Mouse (Mus musculus): Measurements from ENCODE around the gene Actl7b. TPM values are rescaled to one million over a fixed set of nuclear protein-coding genes. Genes with fewer than 3 reads are reported as not detected.

Gene Actl7b
- total RNA-seq, 2 experiments from 2014 or later, result not detected

DNA sequence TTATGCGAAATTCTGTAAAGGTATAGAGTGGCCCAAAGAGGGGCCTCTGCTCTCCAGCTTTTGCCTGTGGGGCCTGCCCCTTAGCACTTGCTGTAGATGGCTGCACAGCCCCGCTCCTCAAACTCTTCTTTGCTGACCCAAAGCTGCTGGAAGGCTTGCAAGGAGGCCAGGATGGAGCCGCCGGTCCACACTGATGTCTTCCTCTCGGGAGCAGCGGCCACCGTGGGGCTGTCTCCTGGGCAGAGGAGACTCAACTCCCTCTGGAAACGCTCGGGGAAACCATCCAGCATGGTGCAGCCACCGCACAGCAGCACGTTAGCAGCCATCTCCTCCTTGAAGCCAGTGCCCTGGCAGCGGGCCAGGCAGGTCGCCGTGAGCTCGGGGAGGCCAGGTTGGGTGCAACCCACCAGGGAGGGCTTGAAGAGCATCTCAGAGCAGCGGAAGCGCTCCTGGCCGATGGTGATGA is 1.2 kb downstream of the Actl7b start, which contains the start of gene Gm26657:
Gene Gm26657 (plus strand): TSS at position 51 of the 466 bp plus-strand sequence.
- Histone ChIP-seq H3K27ac (no peak within 1 kb of the TSS), H3K4me3 (no peak within 1 kb of the TSS)
- intact Hi-C loops (cut with DNase I), result no loop called here
- DNase-seq (ENCODE audit: extremely low spot score in 1 of 2, low spot score in 2 of 2), result no peak
- TF ChIP-seq CTCF (IDR thresholded peaks at IDR 0.05), result no peak

DNA sequence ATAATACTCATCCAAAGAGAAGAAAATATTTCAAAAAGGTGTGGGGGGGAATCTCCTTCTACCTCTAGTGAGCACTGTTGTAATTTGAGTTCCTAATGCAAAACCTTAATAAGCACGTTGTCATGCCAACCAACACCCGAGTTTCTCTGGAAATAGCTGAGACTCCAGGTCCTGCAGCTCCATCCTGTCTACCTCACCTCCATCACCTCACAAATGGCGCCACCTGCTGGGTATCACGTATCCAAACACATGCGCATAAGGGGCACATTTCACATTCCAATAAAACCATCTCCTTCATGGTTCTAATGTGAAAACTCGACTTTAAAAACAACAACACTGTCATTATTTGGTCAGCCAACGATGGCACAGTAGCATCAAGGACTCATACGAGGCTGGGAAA is 15.4 kb downstream of the Actl7b start:
- Histone ChIP-seq H3K4me3 (no peak overlapping the region), H3K27ac (no peak overlapping the region)
- peak; percentile 41 for TF ChIP-seq CTCF (IDR thresholded peaks at IDR 0.05)
- intact Hi-C loops (cut with DNase I), result no loop called here
- no peak for DNase-seq (ENCODE audit: extremely low spot score in 1 of 2, low spot score in 2 of 2)

DNA sequence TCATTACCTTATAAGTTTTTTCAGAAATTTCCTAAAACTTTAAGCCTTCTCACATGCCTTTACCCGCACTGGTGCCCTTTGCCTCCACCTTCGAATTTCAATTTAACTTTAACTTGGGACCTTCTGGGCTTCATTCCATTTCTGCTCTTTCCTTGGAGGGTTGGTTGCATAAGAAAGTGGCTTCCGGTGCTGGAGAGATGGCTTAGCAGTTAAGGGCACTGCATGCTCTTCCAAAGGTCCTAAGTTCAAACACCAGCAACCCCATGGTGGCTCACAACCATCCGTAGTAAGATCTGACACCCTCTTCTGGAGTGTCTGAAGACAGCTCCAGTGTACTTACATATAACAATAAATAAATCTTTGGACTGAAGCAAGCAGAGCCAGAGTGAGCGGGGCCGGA is 18.0 kb downstream of the Actl7b start:
- Histone ChIP-seq H3K4me3 (no peak overlapping the region), H3K27ac (no peak overlapping the region)
- no peak for TF ChIP-seq CTCF (IDR thresholded peaks at IDR 0.05)
- intact Hi-C loops (cut with DNase I), result no loop called here
- no peak for DNase-seq (ENCODE audit: extremely low spot score in 1 of 2, low spot score in 2 of 2)

DNA sequence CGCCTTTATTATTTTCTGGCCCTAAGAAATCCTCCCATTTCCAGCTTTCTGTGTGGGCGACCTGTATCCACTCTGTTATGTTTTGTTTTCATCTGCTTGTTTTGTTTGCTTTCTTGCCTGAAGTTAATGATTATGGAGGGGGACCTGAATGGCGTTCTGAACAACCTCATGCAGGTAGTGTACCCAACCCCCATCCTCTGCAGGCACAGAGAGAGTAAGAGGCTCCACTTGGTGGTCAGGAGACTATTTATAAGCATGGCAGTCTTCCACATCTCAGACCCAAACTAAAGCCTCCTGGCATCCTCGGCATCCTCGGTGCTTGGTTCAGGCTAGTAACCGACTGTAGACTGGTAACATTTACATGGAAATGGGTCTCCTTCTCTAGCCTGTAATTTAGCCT is 18.9 kb downstream of the Actl7b start:
- no peak for DNase-seq (ENCODE audit: extremely low spot score in 1 of 2, low spot score in 2 of 2)
- Histone ChIP-seq H3K27ac (no peak overlapping the region), H3K4me3 (no peak overlapping the region)
- intact Hi-C loops (cut with DNase I), result no loop called here
- no peak for TF ChIP-seq CTCF (IDR thresholded peaks at IDR 0.05)

DNA sequence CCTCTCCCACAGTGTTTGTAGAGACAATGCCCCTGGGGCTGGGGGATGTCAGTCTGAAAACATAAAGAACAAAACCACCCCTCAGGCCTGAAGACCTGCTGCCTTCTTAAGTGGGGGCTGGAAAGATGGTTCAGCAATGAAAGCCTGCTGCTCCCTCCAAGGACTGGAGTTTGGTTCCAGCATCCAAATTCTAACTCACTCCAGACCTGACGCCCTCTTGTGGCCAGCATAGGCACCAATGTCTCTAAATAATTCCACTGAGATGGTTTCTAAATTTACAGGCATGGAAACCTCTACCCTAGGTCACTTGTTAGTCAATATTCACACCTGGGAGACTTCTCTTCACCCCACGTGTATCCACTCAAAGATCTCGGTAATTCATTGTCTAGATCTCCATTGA is 19.8 kb downstream of the Actl7b start:
- DNase-seq (ENCODE audit: extremely low spot score in 1 of 2, low spot score in 2 of 2), result no peak
- intact Hi-C loops (cut with DNase I), result no loop called here
- H3K4me3 ChIP-seq, result no peak overlapping the region
- TF ChIP-seq CTCF (IDR thresholded peaks at IDR 0.05), result peak; percentile 64
- H3K27ac ChIP-seq, result peak overlapping the region; percentile 8; the same call in 1 of the 2 replicates

DNA sequence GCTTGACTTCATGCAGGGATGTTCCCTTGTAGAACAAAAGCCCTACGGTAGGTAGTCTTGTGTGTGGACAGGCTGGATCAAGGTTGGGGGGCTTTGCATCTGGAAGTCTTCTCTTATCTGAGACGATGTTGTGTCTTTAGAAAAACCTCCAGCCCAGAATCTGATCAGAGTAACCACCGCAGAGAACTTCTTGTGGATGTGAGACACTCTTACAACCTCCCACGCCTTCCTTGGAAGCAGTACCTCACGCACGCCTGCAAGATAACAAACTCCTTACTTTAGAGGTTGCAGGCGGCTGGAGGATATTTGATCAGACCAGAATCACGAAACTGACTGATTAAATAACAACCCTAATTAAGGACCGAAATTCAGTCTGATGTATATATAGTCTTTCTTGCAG is 20.8 kb downstream of the Actl7b start:
- intact Hi-C loops (cut with DNase I), result no loop called here
- peak overlapping the region; percentile 28; the same call in 1 of the 2 replicates for H3K27ac ChIP-seq
- TF ChIP-seq CTCF (IDR thresholded peaks at IDR 0.05), result no peak
- no peak for DNase-seq (ENCODE audit: extremely low spot score in 1 of 2, low spot score in 2 of 2)
- H3K4me3 ChIP-seq, result no peak overlapping the region

DNA sequence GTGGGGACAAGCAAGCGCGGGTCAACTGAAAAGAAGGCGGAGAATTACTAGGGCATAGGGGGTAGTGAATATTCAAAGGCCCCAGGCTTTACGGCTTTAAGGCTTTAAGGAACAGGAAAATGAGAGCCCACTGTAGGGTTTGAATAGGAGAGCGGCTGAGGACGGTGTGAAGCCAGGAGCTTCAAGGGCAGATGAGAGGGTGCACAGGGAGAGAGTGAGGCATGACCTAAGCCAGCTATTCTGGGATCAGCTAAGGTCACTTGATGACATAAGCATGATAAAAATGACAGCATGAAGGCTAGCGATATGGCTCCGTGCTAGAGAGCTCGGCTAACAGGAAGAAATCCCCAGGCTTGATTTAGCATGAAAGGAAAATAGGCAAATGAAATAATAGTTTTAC is 21.8 kb downstream of the Actl7b start:
- no peak for TF ChIP-seq CTCF (IDR thresholded peaks at IDR 0.05)
- Histone ChIP-seq H3K4me3 (no peak overlapping the region), H3K27ac (no peak overlapping the region)
- intact Hi-C loops (cut with DNase I), result loop anchor here (10.0 kb wide), 1 partner anchor 1315 kb away; no protein-coding TSS in a partner anchor
- DNase-seq (ENCODE audit: extremely low spot score in 1 of 2, low spot score in 2 of 2), result no peak

DNA sequence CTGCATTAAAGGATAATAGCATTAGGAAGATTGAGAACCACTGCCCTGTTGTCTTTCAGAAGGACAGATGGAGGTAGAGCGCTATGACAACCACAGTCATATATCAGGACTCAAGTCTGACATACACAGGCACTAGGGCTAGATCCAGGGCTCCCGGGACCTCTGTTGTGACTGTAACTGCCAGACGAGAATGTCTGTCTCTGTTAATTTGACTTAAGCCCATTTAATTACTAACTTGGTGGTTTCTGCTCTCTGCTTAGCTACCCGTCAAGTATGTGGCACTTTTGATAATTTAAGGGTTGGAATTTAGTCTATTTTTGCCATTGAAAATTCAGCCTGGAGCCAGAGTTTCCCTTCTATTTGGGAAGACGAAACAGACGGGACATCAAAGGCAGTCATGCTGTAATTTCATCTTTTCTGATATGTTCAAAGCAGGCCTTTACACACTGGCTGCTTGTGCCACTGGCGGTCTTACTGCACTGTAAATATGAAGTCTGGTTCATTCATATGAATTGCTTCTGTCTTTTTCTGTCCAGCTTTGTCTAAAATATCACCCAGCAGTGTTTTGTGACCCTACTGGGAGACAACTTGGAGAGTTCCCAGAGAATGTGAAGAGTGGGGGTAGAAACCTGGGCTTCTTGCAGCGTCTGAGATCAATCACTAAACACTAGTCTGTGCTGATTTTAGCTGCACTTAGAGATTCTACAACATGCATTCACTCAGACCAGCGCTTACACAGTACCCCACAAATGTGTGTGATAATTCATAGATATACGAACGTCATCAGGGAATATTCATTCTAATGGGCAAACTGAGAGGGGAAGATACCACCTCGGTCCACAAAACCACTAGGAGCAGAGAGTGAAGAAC is 22.4 kb downstream of the Actl7b start:
- no peak overlapping the region for H3K4me3 ChIP-seq
- intact Hi-C loops (cut with DNase I), result loop anchor here (10.0 kb wide), 1 partner anchor 1314 kb away; no protein-coding TSS in a partner anchor
- no peak for TF ChIP-seq CTCF (IDR thresholded peaks at IDR 0.05)
- H3K27ac ChIP-seq, result no peak overlapping the region
- no peak for DNase-seq (ENCODE audit: extremely low spot score in 1 of 2, low spot score in 2 of 2)

DNA sequence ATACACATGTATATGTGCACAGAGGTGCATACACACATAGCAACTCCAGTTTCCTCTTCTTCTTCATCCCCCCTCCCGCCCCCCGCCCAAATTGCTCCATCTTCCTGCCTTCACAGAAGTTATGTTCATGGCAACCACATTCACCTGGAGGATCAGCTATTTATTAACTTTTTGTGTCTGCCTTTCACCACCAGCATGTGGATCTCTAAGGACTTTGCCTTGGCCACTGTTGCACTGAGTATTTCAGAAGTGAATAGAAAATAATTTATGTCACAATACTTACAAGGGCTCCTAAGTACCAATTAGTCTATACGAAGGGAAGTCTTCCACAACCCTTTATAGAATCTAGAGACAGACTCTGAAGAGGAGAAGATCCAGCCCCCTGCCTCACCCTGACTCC is 23.3 kb downstream of the Actl7b start:
- Histone ChIP-seq H3K4me3 (no peak overlapping the region), H3K27ac (no peak overlapping the region)
- no peak for DNase-seq (ENCODE audit: extremely low spot score in 1 of 2, low spot score in 2 of 2)
- TF ChIP-seq CTCF (IDR thresholded peaks at IDR 0.05), result no peak
- intact Hi-C loops (cut with DNase I), result loop anchor here (10.0 kb wide), 1 partner anchor 1313 kb away; no protein-coding TSS in a partner anchor

DNA sequence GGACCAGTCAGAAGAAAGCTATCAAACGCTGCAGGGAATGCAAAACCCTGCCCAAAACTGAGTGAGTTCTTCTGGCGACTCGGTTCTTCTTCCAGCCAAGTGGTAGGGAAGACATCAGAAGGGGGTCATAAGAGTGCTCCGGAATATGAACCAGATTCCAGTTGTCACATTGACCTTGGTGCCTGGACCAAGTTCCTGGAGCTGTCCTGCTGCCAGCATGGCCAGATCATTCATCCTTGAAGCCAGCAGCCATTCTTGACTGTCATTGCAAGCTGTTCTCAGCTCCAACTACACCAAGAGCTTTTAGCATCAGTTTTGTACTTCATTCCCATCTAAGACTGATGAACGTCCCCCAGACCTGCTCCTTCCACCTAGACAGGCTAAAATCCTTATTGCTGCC is 24.4 kb downstream of the Actl7b start:
- DNase-seq (ENCODE audit: extremely low spot score in 1 of 2, low spot score in 2 of 2), result no peak
- no peak for TF ChIP-seq CTCF (IDR thresholded peaks at IDR 0.05)
- intact Hi-C loops (cut with DNase I), result loop anchor here (10.0 kb wide), 1 partner anchor 1312 kb away; no protein-coding TSS in a partner anchor
- no peak overlapping the region for H3K27ac ChIP-seq
- no peak overlapping the region for H3K4me3 ChIP-seq

DNA sequence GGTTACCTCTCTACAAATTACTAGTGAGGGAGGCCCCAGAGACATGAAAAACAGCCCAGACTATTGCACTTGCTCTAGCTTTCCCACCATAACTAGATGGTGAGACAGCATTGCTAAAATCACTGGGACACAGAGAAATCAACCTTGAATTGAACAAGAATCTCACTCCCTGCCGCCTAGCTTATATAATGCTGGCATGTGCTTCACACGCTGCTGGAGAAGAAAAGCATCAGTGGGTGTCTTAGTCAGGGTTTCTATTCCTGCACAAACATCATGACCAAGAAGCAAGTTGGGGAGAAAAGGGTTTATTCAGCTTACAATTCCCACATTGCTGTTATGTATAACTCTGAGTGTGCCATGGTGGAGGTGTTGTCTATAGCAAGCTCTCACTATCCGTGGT is 28.1 kb downstream of the Actl7b start:
- intact Hi-C loops (cut with DNase I), result loop anchor here (1.0 to 10.0 kb wide), 3 partner anchors 92 to 1386 kb away; no protein-coding TSS in a partner anchor
- peak overlapping the region; percentile 88 for H3K27ac ChIP-seq
- peak; percentile 34 to 40 for DNase-seq (ENCODE audit: extremely low spot score in 1 of 2, low spot score in 2 of 2)
- H3K4me3 ChIP-seq, result no peak overlapping the region
- no peak for TF ChIP-seq CTCF (IDR thresholded peaks at IDR 0.05)

DNA sequence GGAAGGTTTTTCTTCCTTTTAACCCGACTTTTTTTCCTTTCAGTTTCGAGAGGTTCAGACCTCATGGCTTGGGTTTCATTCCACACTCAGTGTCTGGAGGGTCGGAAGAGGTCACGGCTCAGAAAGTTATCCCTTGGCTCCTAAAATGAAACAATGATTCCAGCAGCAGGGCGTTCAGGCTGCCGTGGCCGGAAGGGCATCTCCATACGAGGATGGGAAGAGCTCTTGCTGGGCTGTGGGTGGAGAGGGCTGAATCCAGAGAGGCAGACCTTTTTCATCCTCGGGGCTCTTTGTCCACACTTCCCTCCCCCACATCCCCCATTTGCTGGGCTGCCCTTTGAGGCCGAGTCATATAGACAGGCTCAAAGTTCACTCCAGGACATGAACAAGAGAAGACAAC is 39.0 kb downstream of the Actl7b start:
- TF ChIP-seq CTCF (IDR thresholded peaks at IDR 0.05), result no peak
- intact Hi-C loops (cut with DNase I), result no loop called here

More for the DNA sequence above, 39.0 kb downstream of the Actl7b start:
- H3K27ac ChIP-seq, result no peak overlapping the region
- no peak for DNase-seq (ENCODE audit: extremely low spot score in 1 of 2, low spot score in 2 of 2)
- H3K4me3 ChIP-seq, result no peak overlapping the region
